Mouse (Mus musculus) kidney, embryonic 14.5 days (tissue): Measurements from ENCODE around the gene Ddi2. TPM values are rescaled to one million over a fixed set of nuclear protein-coding genes. Genes with fewer than 3 reads are reported as not detected.
A peak's percentile ranks its signal among the peaks of the same experiment; 100 is the strongest.

Source experiments
- ATAC-seq: fragments of 200-750 bp; cut with Nextera tagmentation; 2 replicates; pipeline ENCODE4 v1.8.0; 2017; ENCODE audit warnings: moderate number of reproducible peaks, mild to moderate bottlenecking, moderate TSS enrichment, moderate library complexity; ENCODE audit not compliant: low FRiP score, low TSS enrichment
- H3K27ac ChIP-seq: fragments of 300-500 bp; sonication (generic); 2 replicates; pipeline ENCODE4 v1.5.1; 2014; ENCODE audit warnings: low read depth, mild to moderate bottlenecking, low read length, moderate library complexity, mixed read lengths
- H3K27me3 ChIP-seq: fragments of 300-500 bp; sonication (generic); 2 replicates; pipeline ENCODE4 v1.6.1; 2014; ENCODE audit warnings: mild to moderate bottlenecking, low read length; ENCODE audit not compliant: control insufficient read depth, insufficient read depth
- H3K36me3 ChIP-seq: fragments of 300-500 bp; sonication (generic); 2 replicates; pipeline ENCODE4 v1.6.1; 2014; ENCODE audit warnings: low read length, mixed read lengths; ENCODE audit not compliant: control insufficient read depth, insufficient read depth
- H3K4me1 ChIP-seq: fragments of 300-500 bp; sonication (generic); 2 replicates; pipeline ENCODE4 v1.6.1; 2014; ENCODE audit warnings: low read length, mixed read lengths; ENCODE audit not compliant: control insufficient read depth, insufficient read depth
- H3K4me2 ChIP-seq: fragments of 300-500 bp; sonication (generic); replicated peaks from 2 replicates; pipeline ENCODE4 v1.6.1; 2014; ENCODE audit warnings: low read depth, mild to moderate bottlenecking, low read length
- H3K4me3 ChIP-seq: fragments of 300-500 bp; sonication (generic); 2 replicates; pipeline ENCODE4 v1.5.1; 2014; ENCODE audit warnings: mild to moderate bottlenecking, low read length
- H3K9ac ChIP-seq: fragments of 300-500 bp; sonication (generic); 2 replicates; pipeline ENCODE4 v1.6.1; 2014; ENCODE audit warnings: low read depth, mild to moderate bottlenecking, low read length, moderate library complexity
- H3K9me3 ChIP-seq: fragments of 300-500 bp; sonication (generic); 2 replicates; pipeline ENCODE4 v1.6.1; 2016; ENCODE audit warnings: low read length; ENCODE audit not compliant: control insufficient read depth
- WGBS: fragments of 180-500 bp; shearing (Covaris S2); extraction: QIAGEN DNeasy Blood & Tissue Kit; methylation state at CpG from one replicate; pipeline ENCODE4 v1.1.7; 2014; 5-methylcytosine and 5-hydroxymethylcytosine counted together
- polyA plus RNA-seq: library from polyadenylated mRNA; unstranded; fragments of >200 nt; fragmentation: Nextera tagmentation; extraction: Ambion mirVana; gene quantifications from 2 replicates; pipeline ENCODE4 v1.2.1, GENCODE M21; 2014

Ddi2 gene
- polyA plus RNA-seq, 1 experiment from 2014 or later = 20.6 TPM

DNA sequence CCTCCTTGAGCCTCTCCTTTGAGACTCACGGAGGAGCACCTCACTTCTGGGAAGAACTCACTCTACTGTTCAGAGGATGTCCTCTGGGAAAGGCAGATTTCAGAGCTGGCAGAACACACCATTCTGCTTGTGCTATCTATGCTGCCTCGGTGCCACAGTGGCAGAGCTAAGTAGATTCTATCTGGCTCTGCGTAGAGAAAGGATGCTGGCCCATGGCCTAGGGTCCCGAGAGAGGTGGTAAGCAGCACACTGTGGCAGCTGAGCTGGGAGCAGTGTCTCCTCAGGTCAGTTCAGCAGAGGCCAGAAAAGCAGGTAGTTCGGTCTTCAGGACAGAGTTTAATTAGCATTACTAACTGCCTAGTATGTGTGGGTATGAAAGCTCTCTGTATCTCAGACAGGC lies 75.0 kb downstream of the Ddi2 start:
- WGBS = 95% methylated on average over 5 of the region's 5 CpGs
- no peaks in the 10 kb centered on the region for H3K9me3 ChIP-seq
- no peaks in the 10 kb centered on the region; the same call in 1 of the 2 replicates for H3K36me3 ChIP-seq
- no peak for ATAC-seq
- no peak overlapping the region for H3K9ac ChIP-seq
- no peak overlapping the region for H3K27ac ChIP-seq
- no peak overlapping the region for H3K4me2 ChIP-seq
- H3K4me1 ChIP-seq = peaks cover 7% of the 10 kb centered on the region
- no peaks in the 10 kb centered on the region for H3K27me3 ChIP-seq
- H3K4me3 ChIP-seq = no peak overlapping the region

DNA sequence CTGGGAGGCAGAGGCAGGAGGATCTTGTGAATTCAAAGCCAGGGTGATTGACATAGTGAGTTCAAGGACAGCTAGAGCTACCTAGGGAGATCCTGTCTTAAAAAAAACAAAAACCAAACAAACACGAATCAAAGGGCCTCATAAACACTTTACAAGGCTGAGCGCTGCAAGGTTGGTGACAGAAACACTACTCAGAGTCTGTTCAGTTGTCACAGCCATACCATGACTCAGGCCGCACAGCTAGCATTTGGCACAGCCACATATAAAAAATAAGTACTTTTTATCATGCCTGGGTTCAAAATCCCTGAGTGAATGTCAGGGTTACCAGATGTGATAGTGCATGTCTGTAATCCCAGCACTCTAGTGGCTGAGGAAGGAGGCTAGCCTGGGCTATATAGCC lies 76.0 kb downstream of the Ddi2 start:
- Histone ChIP-seq H3K4me3 (no peak overlapping the region), H3K36me3 (no peaks in the 10 kb centered on the region; the same call in 1 of the 2 replicates), H3K9ac (no peak overlapping the region), H3K27ac (no peak overlapping the region), H3K27me3 (no peaks in the 10 kb centered on the region), H3K4me1 (peaks cover 9% of the 10 kb centered on the region), H3K9me3 (no peaks in the 10 kb centered on the region), H3K4me2 (no peak overlapping the region)
- 91% methylated on average over 3 of the region's 3 CpGs for WGBS
- ATAC-seq = no peak

DNA sequence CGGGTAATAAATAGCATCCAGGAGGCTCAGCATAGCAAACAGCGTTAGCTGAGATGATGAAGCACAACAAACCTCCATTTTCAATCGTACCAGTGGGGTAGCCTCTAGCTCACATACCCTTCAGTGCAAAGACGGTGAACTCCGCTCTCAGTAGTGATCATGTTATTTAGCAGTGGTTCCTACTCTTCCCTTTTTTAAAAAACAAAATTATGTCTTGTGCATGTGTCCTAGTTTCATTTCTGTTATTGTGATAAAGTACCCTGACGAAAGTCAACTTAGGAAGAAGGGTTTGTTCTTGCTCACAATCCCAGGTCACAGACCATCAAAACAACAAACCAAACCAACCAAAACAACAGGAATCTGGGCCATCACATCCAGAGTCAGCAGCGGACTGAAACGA lies 77.2 kb downstream of the Ddi2 start:
- no peak overlapping the region for H3K4me2 ChIP-seq
- no peak overlapping the region for H3K27ac ChIP-seq
- H3K4me1 ChIP-seq = peaks cover 9% of the 10 kb centered on the region
- H3K9ac ChIP-seq = no peak overlapping the region
- no peaks in the 10 kb centered on the region for H3K27me3 ChIP-seq
- no peak overlapping the region for H3K4me3 ChIP-seq
- no peak for ATAC-seq
- 94% methylated on average over 8 of the region's 8 CpGs for WGBS
- H3K36me3 ChIP-seq = peaks cover 10% of the 10 kb centered on the region
- H3K9me3 ChIP-seq = no peaks in the 10 kb centered on the region

DNA sequence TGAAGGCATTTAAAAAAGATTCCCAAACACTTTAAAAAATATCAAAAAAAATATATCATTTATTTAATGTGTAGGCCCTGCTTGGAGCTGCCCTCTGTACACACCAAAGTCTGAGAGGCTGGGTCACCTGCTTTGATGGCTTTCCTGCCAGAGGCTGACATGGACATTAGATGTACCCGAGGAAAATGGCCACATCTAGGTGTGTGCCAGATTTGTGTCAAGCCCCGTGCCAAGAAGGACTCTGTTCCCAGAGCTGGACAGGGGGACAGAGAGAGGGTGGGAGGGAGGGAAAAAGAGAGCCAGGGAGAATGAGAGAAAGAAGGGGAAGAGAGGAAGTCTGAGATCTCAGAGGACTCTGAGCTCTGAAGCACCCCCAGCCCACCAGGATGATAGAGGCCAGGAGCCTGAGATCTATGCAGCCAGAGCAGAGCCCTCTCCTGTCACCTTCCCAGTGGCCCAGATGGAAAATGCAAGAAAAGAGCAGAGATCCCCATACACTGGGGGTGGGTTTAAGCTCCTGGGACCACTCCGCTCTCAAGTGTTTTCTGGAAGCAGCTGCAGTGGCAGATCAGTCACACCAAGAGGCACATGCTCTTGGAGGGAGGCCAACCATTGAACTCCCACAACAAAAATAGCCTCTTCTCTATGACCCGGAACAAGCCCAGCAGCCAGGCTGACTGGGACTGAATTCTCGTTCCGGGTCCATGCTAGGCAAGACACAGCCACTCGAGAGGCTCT lies 79.9 kb downstream of the Ddi2 start:
- H3K4me1 ChIP-seq = peaks cover 9% of the 10 kb centered on the region
- 25% methylated on average over 7 of the region's 7 CpGs for WGBS
- peak overlapping the region; percentile 42; the same call in 1 of the 2 replicates for H3K27ac ChIP-seq
- no peak overlapping the region for H3K4me3 ChIP-seq
- ATAC-seq = peak; percentile 54
- H3K9ac ChIP-seq = no peak overlapping the region
- H3K4me2 ChIP-seq = no peak overlapping the region
- no peaks in the 10 kb centered on the region for H3K9me3 ChIP-seq
- peaks cover 31% of the 10 kb centered on the region for H3K36me3 ChIP-seq
- H3K27me3 ChIP-seq = no peaks in the 10 kb centered on the region

DNA sequence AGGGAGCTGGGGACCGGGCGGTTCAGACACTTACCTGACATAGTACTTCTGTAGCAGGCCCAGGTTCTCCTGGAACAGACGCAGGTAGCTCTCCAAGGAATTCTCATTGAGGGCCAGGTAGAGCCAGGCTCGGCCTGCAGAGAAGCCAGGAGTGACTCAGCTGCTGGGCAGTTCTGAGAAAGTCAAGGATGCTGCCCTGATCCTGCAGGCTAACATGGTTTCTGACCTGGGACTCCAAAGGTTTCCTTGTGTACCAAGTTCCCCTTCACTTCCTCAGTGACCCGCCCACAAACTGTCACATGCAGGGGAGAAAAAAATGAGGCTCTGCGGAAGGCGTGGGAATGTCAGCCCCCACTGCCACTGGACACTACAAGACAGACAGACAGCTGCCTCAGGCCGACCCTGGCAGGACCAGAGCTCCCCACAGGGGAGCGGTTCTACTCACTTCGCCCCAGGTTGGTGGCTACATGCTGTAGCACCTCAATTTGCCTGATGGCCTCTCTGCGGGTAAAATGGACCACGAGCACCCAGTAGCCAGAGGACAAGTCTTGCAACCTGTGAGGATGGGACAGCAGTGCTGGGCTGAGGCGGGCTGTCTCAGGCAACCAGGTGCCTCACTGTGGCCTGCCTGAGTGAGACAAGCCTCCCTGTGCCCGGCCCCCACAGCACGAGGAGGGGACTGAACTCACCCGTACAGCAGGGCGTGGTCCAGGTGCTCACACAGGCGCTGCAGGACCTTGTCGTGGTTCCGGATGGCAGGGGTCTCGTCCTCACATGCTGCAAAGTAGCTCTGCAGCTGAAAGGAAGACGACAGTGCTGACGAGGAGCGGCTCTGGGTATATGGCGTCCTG lies 81.0 kb downstream of the Ddi2 start:
- Histone ChIP-seq H3K4me1 (peaks cover 9% of the 10 kb centered on the region), H3K36me3 (peaks cover 42% of the 10 kb centered on the region), H3K27me3 (no peaks in the 10 kb centered on the region), H3K9me3 (no peaks in the 10 kb centered on the region), H3K27ac (no peak overlapping the region), H3K9ac (no peak overlapping the region), H3K4me2 (no peak overlapping the region), H3K4me3 (no peak overlapping the region)
- WGBS = 87% methylated on average over 25 of the region's 25 CpGs
- ATAC-seq = no peak

DNA sequence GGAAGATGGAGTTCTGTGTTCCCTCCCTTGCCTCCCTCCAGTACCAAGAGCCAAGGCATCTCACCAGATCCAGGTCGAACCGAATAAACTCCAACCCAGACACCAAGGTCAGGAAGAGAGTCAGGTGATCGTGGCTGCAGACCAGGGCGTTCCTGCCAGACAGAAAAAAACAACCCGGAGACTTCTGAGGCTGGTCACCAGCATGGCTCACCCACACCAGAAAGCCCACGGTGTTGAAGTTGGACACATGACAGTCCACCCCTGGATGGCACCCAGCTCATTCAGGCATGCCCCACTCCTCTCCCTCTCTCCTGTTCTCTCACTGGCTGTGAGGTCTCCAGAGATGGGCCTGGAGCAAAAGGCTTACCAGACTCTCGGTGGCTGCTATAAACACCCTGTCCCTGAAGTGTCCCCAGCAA lies 81.9 kb downstream of the Ddi2 start:
- Histone ChIP-seq H3K27me3 (no peaks in the 10 kb centered on the region), H3K4me3 (no peak overlapping the region), H3K9ac (no peak overlapping the region), H3K4me2 (no peak overlapping the region), H3K36me3 (peaks cover 50% of the 10 kb centered on the region), H3K9me3 (no peaks in the 10 kb centered on the region), H3K4me1 (peaks cover 9% of the 10 kb centered on the region), H3K27ac (no peak overlapping the region)
- 86% methylated on average over 7 of the region's 7 CpGs for WGBS
- no peak for ATAC-seq

DNA sequence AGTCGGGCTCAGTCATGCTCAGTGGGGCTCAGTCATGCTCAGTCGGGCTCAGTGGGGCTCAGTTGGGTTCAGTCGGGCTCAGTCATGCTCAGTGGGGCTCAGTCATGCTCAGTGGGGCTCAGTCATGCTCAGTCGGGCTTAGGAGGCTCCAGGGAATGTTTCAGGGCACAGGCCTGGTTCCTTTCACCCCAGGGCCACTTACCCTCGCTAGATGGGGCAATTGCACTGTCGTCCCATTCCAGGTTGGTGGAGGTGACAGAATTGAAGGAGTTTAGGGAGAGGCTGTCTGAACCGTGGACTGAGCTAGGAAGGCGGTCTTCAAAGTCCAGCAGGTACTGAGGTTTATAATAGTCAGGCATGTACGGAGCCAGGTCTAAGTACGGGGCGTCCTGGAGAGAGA lies 83.7 kb downstream of the Ddi2 start:
- H3K4me2 ChIP-seq = no peak overlapping the region
- no peak overlapping the region for H3K9ac ChIP-seq
- no peak for ATAC-seq
- WGBS = 64% methylated on average over 11 of the region's 11 CpGs
- no peak overlapping the region for H3K27ac ChIP-seq
- H3K36me3 ChIP-seq = peaks cover 62% of the 10 kb centered on the region
- H3K27me3 ChIP-seq = no peaks in the 10 kb centered on the region
- no peaks in the 10 kb centered on the region for H3K9me3 ChIP-seq
- H3K4me3 ChIP-seq = no peak overlapping the region
- H3K4me1 ChIP-seq = peaks cover 9% of the 10 kb centered on the region

DNA sequence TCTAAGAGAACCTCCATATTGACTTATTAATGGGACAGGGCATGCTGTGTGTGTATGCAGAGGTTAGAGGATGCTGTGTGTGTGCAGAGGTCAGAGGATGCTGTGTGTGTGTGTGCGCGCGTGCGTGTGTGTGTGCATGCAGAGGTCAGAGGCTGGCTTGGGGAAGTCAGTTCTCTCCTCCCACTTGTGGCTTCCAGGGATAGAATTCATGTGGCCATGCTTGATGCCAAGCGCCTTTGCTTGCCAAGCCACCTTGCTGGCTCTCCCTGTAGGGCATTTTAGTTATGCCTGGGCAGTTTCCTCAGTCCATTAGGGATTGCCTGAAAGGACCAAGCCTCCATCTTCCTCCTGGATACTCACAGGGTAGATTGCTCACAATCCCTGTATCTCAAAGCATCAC lies 86.5 kb downstream of the Ddi2 start:
- Histone ChIP-seq H3K4me3 (no peak overlapping the region), H3K9me3 (no peaks in the 10 kb centered on the region), H3K27ac (no peak overlapping the region), H3K4me1 (no peaks in the 10 kb centered on the region), H3K9ac (no peak overlapping the region), H3K4me2 (no peak overlapping the region), H3K27me3 (no peaks in the 10 kb centered on the region), H3K36me3 (peaks cover 81% of the 10 kb centered on the region)
- whole genome bisulfite sequencing = 93% methylated on average over 5 of the region's 5 CpGs
- ATAC-seq = no peak

DNA sequence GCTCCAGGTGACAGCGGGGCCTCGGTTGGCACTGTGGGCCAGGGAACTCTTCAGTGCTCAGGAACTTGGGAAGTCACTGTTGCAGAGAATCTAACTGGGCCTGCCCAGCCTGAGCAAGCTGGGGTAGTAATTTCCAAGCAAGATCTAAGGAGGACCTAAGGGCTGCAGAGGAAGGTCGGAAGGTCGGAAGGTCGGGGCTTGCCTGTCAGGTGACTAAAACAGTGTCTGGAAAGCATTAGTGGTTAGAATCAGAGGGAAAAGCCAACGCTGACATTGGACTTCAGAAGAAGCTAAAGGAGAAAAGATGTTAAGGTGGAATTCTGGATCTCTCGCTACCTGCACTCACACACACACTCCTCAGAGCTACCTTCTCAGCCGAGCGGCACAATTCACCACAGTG lies 87.2 kb downstream of the Ddi2 start:
- ATAC-seq = no peak
- 80% methylated on average over 9 of the region's 9 CpGs for WGBS
- Histone ChIP-seq H3K27me3 (no peaks in the 10 kb centered on the region), H3K9me3 (no peaks in the 10 kb centered on the region), H3K9ac (no peak overlapping the region), H3K4me3 (no peak overlapping the region), H3K27ac (no peak overlapping the region), H3K36me3 (peaks cover 81% of the 10 kb centered on the region), H3K4me2 (no peak overlapping the region), H3K4me1 (no peaks in the 10 kb centered on the region)
